Mouse (Mus musculus): ENCODE measurements around the gene Pdss1. TPM values are rescaled to one million over a fixed set of nuclear protein-coding genes. Genes with fewer than 3 reads are reported as not detected.
A peak's percentile ranks its signal among the peaks of the same experiment; 100 is the strongest.
"Not testable (repeated sequence)": the region's sequence is repeated elsewhere in the genome, so short reads cannot be mapped to it uniquely, and the experiment has no call there.

The Pdss1 gene
- polyA plus RNA-seq, 1 experiment from 2014 or later: 26.9 TPM

DNA sequence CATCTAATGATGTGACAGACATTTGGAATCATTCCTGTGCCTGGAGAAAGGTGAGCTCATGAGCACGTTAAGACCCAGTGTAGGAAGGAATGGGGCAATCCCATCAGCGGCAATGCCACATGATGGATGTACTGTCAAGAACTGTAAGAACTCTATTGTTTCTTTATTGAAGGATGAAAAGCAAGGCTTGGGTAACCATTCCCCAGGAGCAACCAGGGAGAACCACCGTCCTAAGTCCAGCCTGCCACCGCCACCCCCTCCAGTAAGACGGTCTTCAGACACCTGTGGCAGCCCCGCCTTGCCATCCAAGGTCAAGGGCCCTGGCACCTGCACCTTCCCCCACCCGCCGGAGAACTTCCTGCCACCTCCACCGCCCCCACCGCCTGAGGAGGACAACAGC lies 20.7 kb upstream of the Pdss1 start:
- H3K4me1 ChIP-seq (replicated peaks; ENCODE audit: control insufficient read depth, insufficient read depth, low read length): no peaks in the 10 kb centered on the region
- 56% methylated on average over 10 of the region's 10 CpGs for WGBS
- H3K36me3 ChIP-seq (ENCODE audit: control insufficient read depth, insufficient read depth, low read length): no peaks in the 10 kb centered on the region
- H3K9me3 ChIP-seq (ENCODE audit: control insufficient read depth, low read length): no peaks in the 10 kb centered on the region
- DNase-seq (ENCODE audit: low spot score) (no peak), ATAC-seq (ENCODE audit: low FRiP score) (no peak)
- no peak overlapping the region for H3K4me2 ChIP-seq (replicated peaks; ENCODE audit: low read depth, low read length)
- no peak overlapping the region for H3K4me3 ChIP-seq (ENCODE audit: low read depth, low read length)
- no peak overlapping the region for H3K27ac ChIP-seq (ENCODE audit: low read depth, low read length)
- H3K27me3 ChIP-seq (ENCODE audit: control insufficient read depth, insufficient read depth, low read length): no peaks in the 10 kb centered on the region
- H3K9ac ChIP-seq (ENCODE audit: low read depth, low read length): no peak overlapping the region

DNA sequence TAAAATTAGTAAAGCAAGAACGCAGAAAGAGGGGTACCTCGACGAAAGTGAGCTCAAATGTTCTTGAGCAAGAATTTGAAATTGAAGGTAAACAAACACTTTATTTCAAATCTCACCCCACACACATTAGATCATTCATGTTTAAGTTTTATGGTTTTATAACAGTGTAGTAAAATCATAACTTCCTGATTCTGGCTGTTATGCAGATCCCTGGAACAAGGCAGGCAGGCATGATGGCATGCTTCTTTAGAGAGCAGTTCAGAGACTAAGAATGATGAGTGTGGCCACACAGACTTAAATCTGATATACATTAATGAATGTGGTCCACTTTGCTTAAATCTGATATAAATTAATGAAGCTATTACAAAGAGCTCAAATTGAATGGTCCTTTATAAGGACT lies 18.7 kb upstream of the Pdss1 start:
- DNase-seq (ENCODE audit: low spot score) (no peak), ATAC-seq (ENCODE audit: low FRiP score) (no peak)
- no peak overlapping the region for H3K9ac ChIP-seq (ENCODE audit: low read depth, low read length)
- no peaks in the 10 kb centered on the region for H3K9me3 ChIP-seq (ENCODE audit: control insufficient read depth, low read length)
- no peak overlapping the region for H3K27ac ChIP-seq (ENCODE audit: low read depth, low read length)
- H3K4me3 ChIP-seq (ENCODE audit: low read depth, low read length): no peak overlapping the region
- no peaks in the 10 kb centered on the region for H3K4me1 ChIP-seq (replicated peaks; ENCODE audit: control insufficient read depth, insufficient read depth, low read length)
- H3K27me3 ChIP-seq (ENCODE audit: control insufficient read depth, insufficient read depth, low read length): no peaks in the 10 kb centered on the region
- H3K4me2 ChIP-seq (replicated peaks; ENCODE audit: low read depth, low read length): no peak overlapping the region
- 94% methylated on average over 3 of the region's 3 CpGs for WGBS
- H3K36me3 ChIP-seq (ENCODE audit: control insufficient read depth, insufficient read depth, low read length): no peaks in the 10 kb centered on the region

DNA sequence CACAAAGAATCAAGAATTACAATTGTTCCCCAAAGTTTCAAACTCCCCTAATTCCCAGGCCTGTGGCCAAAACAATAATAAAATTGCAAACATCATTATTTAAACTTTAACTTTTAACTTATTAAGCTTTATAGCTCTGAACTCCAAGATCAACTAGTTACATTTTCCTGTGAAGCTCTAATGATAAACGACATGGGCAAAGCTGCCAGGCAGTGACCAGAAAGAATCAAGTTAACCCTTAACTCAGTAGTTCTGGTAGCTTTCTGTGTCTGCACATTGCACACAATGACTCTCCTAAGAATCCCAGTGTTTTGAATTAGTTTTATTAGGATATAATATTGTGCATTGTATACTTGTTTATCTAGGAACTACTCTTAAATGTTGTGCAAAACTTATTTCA lies 16.5 kb upstream of the Pdss1 start:
- WGBS: 47% methylated on average over 1 of the region's 1 CpGs
- no peaks in the 10 kb centered on the region for H3K4me1 ChIP-seq (replicated peaks; ENCODE audit: control insufficient read depth, insufficient read depth, low read length)
- H3K9ac ChIP-seq (ENCODE audit: low read depth, low read length): no peak overlapping the region
- no peaks in the 10 kb centered on the region for H3K9me3 ChIP-seq (ENCODE audit: control insufficient read depth, low read length)
- no peak for ATAC-seq (ENCODE audit: low FRiP score)
- no peaks in the 10 kb centered on the region for H3K27me3 ChIP-seq (ENCODE audit: control insufficient read depth, insufficient read depth, low read length)
- H3K4me3 ChIP-seq (ENCODE audit: low read depth, low read length): no peak overlapping the region
- H3K36me3 ChIP-seq (ENCODE audit: control insufficient read depth, insufficient read depth, low read length): no peaks in the 10 kb centered on the region
- no peak overlapping the region for H3K4me2 ChIP-seq (replicated peaks; ENCODE audit: low read depth, low read length)
- no peak for DNase-seq (ENCODE audit: low spot score)
- no peak overlapping the region for H3K27ac ChIP-seq (ENCODE audit: low read depth, low read length)

DNA sequence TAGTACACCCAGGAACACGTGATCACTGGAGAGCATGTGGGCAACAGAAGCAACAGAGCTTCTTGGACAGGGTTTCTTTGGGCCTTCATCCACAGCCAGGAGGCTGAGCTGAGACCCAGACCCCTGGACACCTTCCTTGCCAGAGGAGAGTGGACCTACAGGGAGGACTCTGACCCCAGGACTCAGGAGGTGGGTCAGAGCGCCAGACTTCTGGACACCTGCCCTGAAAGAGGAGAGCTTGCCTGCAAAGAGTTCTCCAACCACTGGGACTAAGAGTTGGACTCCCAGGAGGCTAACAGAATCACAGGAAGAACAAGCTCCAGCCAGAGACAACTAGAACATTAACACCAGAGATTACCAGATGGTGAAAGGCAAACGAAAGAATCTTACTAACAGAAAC lies 14.6 kb upstream of the Pdss1 start:
- H3K27me3 ChIP-seq (ENCODE audit: control insufficient read depth, insufficient read depth, low read length); H3K4me1 ChIP-seq (replicated peaks; ENCODE audit: control insufficient read depth, insufficient read depth, low read length); H3K27ac ChIP-seq (ENCODE audit: low read depth, low read length); H3K36me3 ChIP-seq (ENCODE audit: control insufficient read depth, insufficient read depth, low read length); DNase-seq (ENCODE audit: low spot score); H3K4me3 ChIP-seq (ENCODE audit: low read depth, low read length); H3K9ac ChIP-seq (ENCODE audit: low read depth, low read length); H3K4me2 ChIP-seq (replicated peaks; ENCODE audit: low read depth, low read length); ATAC-seq (ENCODE audit: low FRiP score); H3K9me3 ChIP-seq (ENCODE audit: control insufficient read depth, low read length): not testable (repeated sequence)
- WGBS: 93% methylated on average over 3 of the region's 3 CpGs

DNA sequence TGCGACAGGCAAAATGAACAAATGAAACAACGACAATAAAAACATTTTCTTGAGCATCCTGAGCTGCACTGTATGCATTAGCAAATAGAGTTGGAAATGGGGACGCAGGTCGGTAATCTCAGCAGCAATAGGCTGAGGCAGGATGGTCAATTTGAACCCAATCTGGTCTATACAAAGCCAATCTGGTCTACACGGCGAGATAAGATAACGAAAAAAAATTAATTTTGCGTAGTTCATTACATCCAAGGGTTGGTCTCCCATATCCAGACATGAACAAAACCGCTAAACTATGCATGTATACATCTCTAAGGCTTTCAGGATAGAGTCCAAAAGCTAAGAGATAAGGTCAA lies 415 bp upstream of the Pdss1 start:
- no peaks in the 10 kb centered on the region for H3K27me3 ChIP-seq (ENCODE audit: control insufficient read depth, insufficient read depth, low read length)
- H3K36me3 ChIP-seq (ENCODE audit: control insufficient read depth, insufficient read depth, low read length): no peaks in the 10 kb centered on the region
- H3K4me1 ChIP-seq (replicated peaks; ENCODE audit: control insufficient read depth, insufficient read depth, low read length): no peaks in the 10 kb centered on the region
- peak overlapping the region; percentile 72 for H3K4me2 ChIP-seq (replicated peaks; ENCODE audit: low read depth, low read length)
- ATAC-seq (ENCODE audit: low FRiP score) (peak; percentile 39), DNase-seq (ENCODE audit: low spot score) (no peak)
- H3K9ac ChIP-seq (ENCODE audit: low read depth, low read length): peak overlapping the region; percentile 77
- 24% methylated on average over 9 of the region's 9 CpGs for WGBS
- H3K4me3 ChIP-seq (ENCODE audit: low read depth, low read length): peak overlapping the region; percentile 76
- peak overlapping the region; percentile 73 for H3K27ac ChIP-seq (ENCODE audit: low read depth, low read length)
- no peaks in the 10 kb centered on the region for H3K9me3 ChIP-seq (ENCODE audit: control insufficient read depth, low read length)

DNA sequence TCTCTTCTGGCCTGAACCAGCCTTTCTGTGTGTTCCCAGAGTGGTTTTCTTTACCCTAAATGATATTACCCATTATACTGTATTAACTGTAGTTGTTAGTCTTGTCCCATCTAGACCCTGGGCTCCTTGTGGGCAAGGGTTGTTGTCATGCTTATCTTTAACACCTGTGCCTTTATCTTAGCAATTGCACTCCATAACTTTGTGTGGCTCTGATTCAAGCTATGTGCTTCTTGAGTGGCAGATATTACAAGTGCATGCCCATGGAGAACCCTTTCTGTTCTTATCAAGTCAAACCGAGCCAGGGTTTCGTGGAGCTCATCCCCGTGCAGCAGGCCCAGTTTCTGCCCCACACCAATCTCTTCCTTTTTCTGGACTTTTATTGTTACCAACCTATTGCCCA lies 8.6 kb downstream of the Pdss1 start:
- Histone ChIP-seq H3K27me3 (ENCODE audit: control insufficient read depth, insufficient read depth, low read length) (no peaks in the 10 kb centered on the region), H3K9ac (ENCODE audit: low read depth, low read length) (no peak overlapping the region), H3K4me1 (replicated peaks; ENCODE audit: control insufficient read depth, insufficient read depth, low read length) (no peaks in the 10 kb centered on the region), H3K9me3 (ENCODE audit: control insufficient read depth, low read length) (no peaks in the 10 kb centered on the region), H3K36me3 (ENCODE audit: control insufficient read depth, insufficient read depth, low read length) (0 out of 2 replicates have a peak, but pooled peaks cover 3% of the 10 kb centered on the region), H3K27ac (ENCODE audit: low read depth, low read length) (no peak overlapping the region), H3K4me2 (replicated peaks; ENCODE audit: low read depth, low read length) (no peak overlapping the region), H3K4me3 (ENCODE audit: low read depth, low read length) (no peak overlapping the region)
- WGBS: 95% methylated on average over 3 of the region's 3 CpGs
- no peak for ATAC-seq (ENCODE audit: low FRiP score)
- no peak for DNase-seq (ENCODE audit: low spot score)

DNA sequence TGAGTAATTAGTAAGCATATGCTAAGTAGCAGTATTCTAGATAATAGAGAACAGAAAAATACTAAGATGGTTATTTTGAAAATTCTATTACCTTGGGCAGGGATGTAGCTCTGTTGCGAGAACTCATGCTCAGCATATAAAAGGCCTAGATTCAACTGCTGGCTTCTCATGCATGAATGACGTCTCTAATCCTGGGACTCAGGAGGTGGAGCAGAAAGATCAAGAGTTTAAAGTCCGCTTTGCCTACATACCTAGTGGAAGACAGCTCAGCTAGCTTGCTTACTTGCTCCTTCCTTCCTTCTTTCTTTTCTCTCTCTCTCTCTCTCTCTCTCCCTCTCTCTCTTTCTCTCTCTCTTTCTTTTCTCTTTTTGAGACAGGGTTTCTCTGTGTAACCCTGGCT lies 19.1 kb downstream of the Pdss1 start:
- Histone ChIP-seq H3K9me3 (ENCODE audit: control insufficient read depth, low read length) (no peaks in the 10 kb centered on the region), H3K27ac (ENCODE audit: low read depth, low read length) (no peak overlapping the region), H3K36me3 (ENCODE audit: control insufficient read depth, insufficient read depth, low read length) (no peaks in the 10 kb centered on the region), H3K4me3 (ENCODE audit: low read depth, low read length) (no peak overlapping the region), H3K4me2 (replicated peaks; ENCODE audit: low read depth, low read length) (no peak overlapping the region), H3K4me1 (replicated peaks; ENCODE audit: control insufficient read depth, insufficient read depth, low read length) (no peaks in the 10 kb centered on the region), H3K27me3 (ENCODE audit: control insufficient read depth, insufficient read depth, low read length) (no peaks in the 10 kb centered on the region), H3K9ac (ENCODE audit: low read depth, low read length) (no peak overlapping the region)
- 86% methylated on average over 3 of the region's 3 CpGs for WGBS
- no peak for ATAC-seq (ENCODE audit: low FRiP score)
- no peak for DNase-seq (ENCODE audit: low spot score)

DNA sequence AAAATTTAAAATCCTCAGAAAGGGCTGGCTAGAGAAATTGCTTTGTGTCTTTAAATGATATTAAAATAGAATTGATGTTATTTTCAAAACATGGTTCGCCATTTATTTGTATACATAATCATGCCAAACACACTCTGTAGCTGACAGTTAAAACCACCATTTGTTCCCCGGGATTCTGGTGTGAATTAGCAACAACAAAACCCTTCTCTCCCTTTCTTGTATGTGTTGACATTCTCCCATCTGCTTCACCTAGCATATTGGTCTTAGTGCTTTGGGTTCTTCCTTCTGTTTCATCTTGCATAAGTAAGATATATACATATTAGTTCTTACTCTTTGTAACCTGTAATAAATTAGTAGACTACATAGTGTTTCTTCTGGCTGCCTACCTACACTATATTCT lies 23.3 kb downstream of the Pdss1 start:
- 88% methylated on average over 2 of the region's 2 CpGs for WGBS
- H3K36me3 ChIP-seq (ENCODE audit: control insufficient read depth, insufficient read depth, low read length): no peaks in the 10 kb centered on the region

DNA sequence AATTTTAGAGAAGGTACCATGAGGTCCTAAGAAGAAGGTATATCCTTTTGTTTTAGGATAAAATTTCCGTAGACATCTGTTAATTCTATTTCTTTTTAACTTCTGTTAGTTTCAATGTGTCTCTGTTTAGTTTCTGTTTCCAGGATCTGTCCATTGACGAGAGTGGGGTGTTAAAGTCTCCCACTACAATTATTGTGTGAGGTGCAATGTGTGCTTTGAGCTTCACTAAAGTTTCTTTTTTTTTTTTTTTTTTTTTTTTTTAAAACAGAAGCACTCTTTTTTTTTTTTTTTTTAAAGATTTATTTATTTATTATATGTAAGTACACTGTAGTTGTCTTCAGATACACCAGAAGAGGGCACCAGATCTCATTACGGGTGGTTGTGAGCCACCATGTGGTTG lies 30.6 kb downstream of the Pdss1 start:
- not testable (repeated sequence) for H3K36me3 ChIP-seq (ENCODE audit: control insufficient read depth, insufficient read depth, low read length); H3K4me3 ChIP-seq (ENCODE audit: low read depth, low read length); DNase-seq (ENCODE audit: low spot score); H3K4me2 ChIP-seq (replicated peaks; ENCODE audit: low read depth, low read length); ATAC-seq (ENCODE audit: low FRiP score); H3K9me3 ChIP-seq (ENCODE audit: control insufficient read depth, low read length); H3K27me3 ChIP-seq (ENCODE audit: control insufficient read depth, insufficient read depth, low read length); H3K9ac ChIP-seq (ENCODE audit: low read depth, low read length); H3K4me1 ChIP-seq (replicated peaks; ENCODE audit: control insufficient read depth, insufficient read depth, low read length); H3K27ac ChIP-seq (ENCODE audit: low read depth, low read length)
- WGBS: 92% methylated on average over 2 of the region's 3 CpGs

More for the DNA sequence above, 23.3 kb downstream of the Pdss1 start:
- no peak for ATAC-seq (ENCODE audit: low FRiP score)
- no peak overlapping the region for H3K27ac ChIP-seq (ENCODE audit: low read depth, low read length)
- H3K4me3 ChIP-seq (ENCODE audit: low read depth, low read length): no peak overlapping the region
- H3K27me3 ChIP-seq (ENCODE audit: control insufficient read depth, insufficient read depth, low read length): no peaks in the 10 kb centered on the region
- H3K4me2 ChIP-seq (replicated peaks; ENCODE audit: low read depth, low read length): no peak overlapping the region
- H3K9ac ChIP-seq (ENCODE audit: low read depth, low read length): no peak overlapping the region
- H3K4me1 ChIP-seq (replicated peaks; ENCODE audit: control insufficient read depth, insufficient read depth, low read length): no peaks in the 10 kb centered on the region
- no peaks in the 10 kb centered on the region for H3K9me3 ChIP-seq (ENCODE audit: control insufficient read depth, low read length)
- DNase-seq (ENCODE audit: low spot score): no peak
